27 mouse cellular contexts compared by ENCODE assay signal in genomic region chr17:85941141-85941738, GRCm38 (mm10).
DNase-seq lines count a peak whose midpoint lies in the region; ATAC-seq and TF ChIP-seq lines count a peak whose summit lies in the region.
"Had no signal": no experiment of that assay in that cellular context is flagged by ENCODE, and none has a peak within 500 bp of the region (broad histone marks: within the 10 kb centered on the region; RNA-seq: fewer than 3 reads in every experiment).

No protein-coding gene starts in this region.

- no peak overlapping the region for H3K4me3 ChIP-seq in kidney, embryonic 15.5 days (replicated peaks)
- H3K4me3 ChIP-seq in CH12.LX (replicated peaks in 1 of 3; ENCODE audit: low read depth in 2 of 3, low read length in 2 of 3, poor library complexity in 1 of 3) = no peak overlapping the region
- H3K4me3 ChIP-seq in embryonic facial prominence, embryonic 14.5 days (ENCODE audit: low read depth, low read length) = no peak overlapping the region
- H3K4me3 ChIP-seq in limb, embryonic 14.5 days (replicated peaks; ENCODE audit: low read length) = no peak overlapping the region
- H3K4me3 ChIP-seq in heart, embryonic 11.5 days (ENCODE audit: low read depth, low read length) = no peak overlapping the region
- H3K4me3 ChIP-seq: forebrain, embryonic 10.5 days; forebrain, embryonic 15.5 days; gastrocnemius, adult 2 months; hindbrain, embryonic 10.5 days; hindbrain, embryonic 15.5 days; liver, embryonic 12.5 days; midbrain, embryonic 12.5 days; neural tube, embryonic 13.5 days had no signal

- DNase-seq in kidney, postnatal 36 days = no peak
- DNase-seq in CH12.LX (ENCODE audit: extremely low read depth) = no peak
- peak; percentile 86 for DNase-seq in embryonic facial prominence, embryonic 14.5 days (ENCODE audit: low spot score)
- DNase-seq in limb, embryonic 14.5 days (ENCODE audit: low spot score) = peak; percentile 84
- DNase-seq in left cerebral cortex, postnatal 4 days = no peak
- DNase-seq: adrenal gland, postnatal 10 days; cerebellum, adult 9-10 months; cerebellum, postnatal 36 days; gastrocnemius, adult 2 months; heart, postnatal 14 days; kidney, adult 11 months; liver, postnatal 0 days; lung, postnatal 36 days; right cerebral cortex, postnatal 4 days; thymus, adult 18-20 months; thymus, postnatal 25 days had no signal

- no peak for TF ChIP-seq EP300 in CH12.LX (IDR thresholded peaks at IDR 0.05; ENCODE audit: low read length)

- no peaks in the 10 kb centered on the region for H3K79me2 ChIP-seq in CH12.LX (replicated peaks; ENCODE audit: control insufficient read depth, extremely low read depth, insufficient read depth, poor library complexity, severe bottlenecking)

- intact Hi-C loops in left cerebral cortex, postnatal 4 days (cut with DNase I) = no loop called here

- H3K9me3 ChIP-seq in kidney, embryonic 15.5 days (replicated peaks) = no peaks in the 10 kb centered on the region
- peaks cover 11% of the 10 kb centered on the region for H3K9me3 ChIP-seq in CH12.LX (replicated peaks; ENCODE audit: low read length)
- no peaks in the 10 kb centered on the region for H3K9me3 ChIP-seq in embryonic facial prominence, embryonic 14.5 days (ENCODE audit: control insufficient read depth, low read length)
- no peaks in the 10 kb centered on the region for H3K9me3 ChIP-seq in limb, embryonic 14.5 days (ENCODE audit: control insufficient read depth, low read length)
- H3K9me3 ChIP-seq in heart, embryonic 11.5 days (replicated peaks; ENCODE audit: control insufficient read depth, low read length) = no peaks in the 10 kb centered on the region
- H3K9me3 ChIP-seq: forebrain, embryonic 15.5 days; hindbrain, embryonic 15.5 days; midbrain, embryonic 12.5 days; neural tube, embryonic 13.5 days had no signal

- ATAC-seq in kidney, embryonic 15.5 days (replicated peaks; ENCODE audit: low FRiP score) = 0 out of 2 replicates have a peak, but pooled peaks have one; percentile 36
- ATAC-seq in embryonic facial prominence, embryonic 14.5 days (ENCODE audit: low read depth) = peak; percentile 45; the same call in 1 of the 2 replicates
- peak; percentile 84 for ATAC-seq in limb, embryonic 14.5 days (ENCODE audit: low FRiP score, low read depth)
- no peak for ATAC-seq in heart, embryonic 11.5 days (replicated peaks; ENCODE audit: insufficient number of reproducible peaks, low FRiP score, low TSS enrichment)
- ATAC-seq: forebrain, embryonic 15.5 days; inflammation-experienced regulatory T-cells, adult 6 months; liver, embryonic 12.5 days had no signal

- TF ChIP-seq POLR2A in CH12.LX (IDR thresholded peaks at IDR 0.05; ENCODE audit: low read depth, low read length) = no peak
- no peak for TF ChIP-seq POLR2A in limb, embryonic 14.5 days (IDR thresholded peaks at IDR 0.05; ENCODE audit: borderline replicate concordance, extremely low read depth, insufficient read depth, insufficient read length)

- no peaks in the 10 kb centered on the region for H3K4me1 ChIP-seq in kidney, embryonic 15.5 days
- peaks cover 0 to 8% of the 10 kb centered on the region in 2 experiments; a peak in 1 of 4 replicates for H3K4me1 ChIP-seq in CH12.LX (ENCODE audit: control insufficient read depth in 1 of 2, insufficient read depth in 2 of 2)
- H3K4me1 ChIP-seq in embryonic facial prominence, embryonic 14.5 days (ENCODE audit: control insufficient read depth, insufficient read depth, low read length) = peaks cover 4% of the 10 kb centered on the region
- H3K4me1 ChIP-seq in limb, embryonic 14.5 days (ENCODE audit: control insufficient read depth, insufficient read depth, low read length) = peaks cover 21% of the 10 kb centered on the region
- H3K4me1 ChIP-seq in heart, embryonic 11.5 days (ENCODE audit: control insufficient read depth, insufficient read depth, low read length) = peaks cover 3% of the 10 kb centered on the region; the same call in 1 of the 2 replicates
- H3K4me1 ChIP-seq: liver, embryonic 12.5 days had no signal

- in situ Hi-C loops in CH12.LX (cut with MboI; ENCODE audit: low pct_ligation_motif_present, low pct_unique_long_range_greater_than_20kb, low sequenced_read_pairs) = no loop called here

- peaks cover 30% of the 10 kb centered on the region for H3K27me3 ChIP-seq in kidney, embryonic 15.5 days
- H3K27me3 ChIP-seq in CH12.LX (replicated peaks) = no peaks in the 10 kb centered on the region
- no peaks in the 10 kb centered on the region for H3K27me3 ChIP-seq in embryonic facial prominence, embryonic 14.5 days (replicated peaks; ENCODE audit: control insufficient read depth, insufficient read depth, low read length)
- H3K27me3 ChIP-seq in limb, embryonic 14.5 days (ENCODE audit: control insufficient read depth, insufficient read depth, low read length) = 0 out of 2 replicates have a peak, but pooled peaks cover 2% of the 10 kb centered on the region
- peaks cover 7% of the 10 kb centered on the region for H3K27me3 ChIP-seq in heart, embryonic 11.5 days (ENCODE audit: control insufficient read depth, insufficient read depth, low read length)
- H3K27me3 ChIP-seq: forebrain, embryonic 15.5 days; midbrain, embryonic 12.5 days had no signal

- H3K27ac ChIP-seq in kidney, embryonic 15.5 days = peak overlapping the region; percentile 52
- H3K27ac ChIP-seq in CH12.LX (ENCODE audit: insufficient read depth, low read depth) = no peak overlapping the region
- H3K27ac ChIP-seq in embryonic facial prominence, embryonic 14.5 days (replicated peaks; ENCODE audit: low read depth, low read length) = peak overlapping the region; percentile 76
- peak overlapping the region; percentile 66 for H3K27ac ChIP-seq in limb, embryonic 14.5 days (replicated peaks; ENCODE audit: low read depth, low read length)
- H3K27ac ChIP-seq in heart, embryonic 11.5 days (ENCODE audit: low read depth, low read length) = no peak overlapping the region
- H3K27ac ChIP-seq: forebrain, embryonic 10.5 days; forebrain, embryonic 15.5 days; gastrocnemius, adult 2 months; hindbrain, embryonic 10.5 days; hindbrain, embryonic 15.5 days; liver, embryonic 12.5 days; midbrain, embryonic 12.5 days; neural tube, embryonic 13.5 days; stomach, postnatal 0 days had no signal

- no peaks in the 10 kb centered on the region for H3K36me3 ChIP-seq in kidney, embryonic 15.5 days
- H3K36me3 ChIP-seq in CH12.LX (replicated peaks in 1 of 2; ENCODE audit: control insufficient read depth in 1 of 2, insufficient read depth in 1 of 2, low read length in 1 of 2) = no peaks in the 10 kb centered on the region
- H3K36me3 ChIP-seq in embryonic facial prominence, embryonic 14.5 days (ENCODE audit: control insufficient read depth, insufficient read depth, low read length) = no peaks in the 10 kb centered on the region
- H3K36me3 ChIP-seq in limb, embryonic 14.5 days (ENCODE audit: control insufficient read depth, insufficient read depth, low read length) = no peaks in the 10 kb centered on the region
- H3K36me3 ChIP-seq in heart, embryonic 11.5 days (ENCODE audit: control insufficient read depth, insufficient read depth, low read length) = no peaks in the 10 kb centered on the region
- H3K36me3 ChIP-seq: forebrain, embryonic 10.5 days; forebrain, embryonic 15.5 days; hindbrain, embryonic 10.5 days; hindbrain, embryonic 15.5 days; liver, embryonic 12.5 days; midbrain, embryonic 12.5 days; neural tube, embryonic 13.5 days had no signal

- no peak for TF ChIP-seq RAD21 in CH12.LX (IDR thresholded peaks at IDR 0.05; ENCODE audit: low read depth, low read length)

- 46% methylated on average over 8 of the region's 8 CpGs for WGBS in kidney, embryonic 15.5 days
- WGBS in embryonic facial prominence, embryonic 14.5 days = 43% methylated on average over 8 of the region's 8 CpGs
- 24% methylated on average over 8 of the region's 8 CpGs for WGBS in limb, embryonic 14.5 days
- WGBS in heart, embryonic 11.5 days (ENCODE audit: insufficient replicate concordance) = 75% methylated on average over 8 of the region's 8 CpGs

- no peak overlapping the region for H3K4me2 ChIP-seq in kidney, embryonic 15.5 days
- no peak overlapping the region for H3K4me2 ChIP-seq in CH12.LX (ENCODE audit: insufficient read depth, low read depth, poor library complexity, severe bottlenecking)
- no peak overlapping the region for H3K4me2 ChIP-seq in embryonic facial prominence, embryonic 14.5 days (ENCODE audit: low read depth, low read length)
- H3K4me2 ChIP-seq in limb, embryonic 14.5 days (replicated peaks; ENCODE audit: low read depth, low read length, severe bottlenecking) = peak overlapping the region; percentile 19; the same call in 1 of the 2 replicates
- no peak overlapping the region for H3K4me2 ChIP-seq in heart, embryonic 11.5 days
- H3K4me2 ChIP-seq: forebrain, embryonic 15.5 days; hindbrain, embryonic 15.5 days; liver, embryonic 12.5 days; midbrain, embryonic 12.5 days; neural tube, embryonic 13.5 days had no signal

- no peak for TF ChIP-seq CTCF in CH12.LX (conservative IDR thresholded peaks at IDR 0.05 in 1 of 2, IDR thresholded peaks at IDR 0.05 in 1 of 2; ENCODE audit: low read depth in 2 of 2, low read length in 2 of 2)

- dilution Hi-C loops in CH12.LX (cut with MboI; ENCODE audit: extremely low pct_ligation_motif_present, extremely low pct_unique_long_range_greater_than_20kb, low sequenced_read_pairs) = no loop called here

- no peak overlapping the region for H3K9ac ChIP-seq in kidney, embryonic 15.5 days
- H3K9ac ChIP-seq in CH12.LX (ENCODE audit: insufficient read depth, low read depth) = no peak overlapping the region
- H3K9ac ChIP-seq in embryonic facial prominence, embryonic 14.5 days (ENCODE audit: low read depth, low read length) = no peak overlapping the region
- H3K9ac ChIP-seq in limb, embryonic 14.5 days (ENCODE audit: low read depth, low read length, severe bottlenecking) = no peak overlapping the region
- no peak overlapping the region for H3K9ac ChIP-seq in heart, embryonic 11.5 days (ENCODE audit: low read depth, low read length)
- H3K9ac ChIP-seq: forebrain, embryonic 15.5 days; hindbrain, embryonic 15.5 days; liver, embryonic 12.5 days; liver, postnatal 0 days; midbrain, embryonic 12.5 days; neural tube, embryonic 13.5 days had no signal

TF ChIP-seq in CH12.LX, 34 proteins besides CTCF, POLR2A, EP300 and RAD21:
- TF ChIP-seq JUN (IDR thresholded peaks at IDR 0.05; ENCODE audit: insufficient read depth, low read depth, low read length) = peak; percentile 21; the same call in 1 of the 2 replicates
- TF ChIP-seq TBP (conservative IDR thresholded peaks at IDR 0.05; ENCODE audit: low read depth, low read length) = no peak
- peak; percentile 75 for TF ChIP-seq JUND (conservative IDR thresholded peaks at IDR 0.05; ENCODE audit: low read depth, low read length)

Comparison
In these comparisons a context has a peak if more than half of its experiments do, and no peak if none do; other contexts are left out.
1. H3K27ac ChIP-seq: peak in kidney, embryonic 15.5 days (single experiment), embryonic facial prominence, embryonic 14.5 days (single experiment) and limb, embryonic 14.5 days (single experiment); none in CH12.LX (single experiment) and heart, embryonic 11.5 days (single experiment).
2. DNase-seq: peak in embryonic facial prominence, embryonic 14.5 days (single experiment) and limb, embryonic 14.5 days (single experiment); none in kidney, postnatal 36 days (0 of 2), CH12.LX (single experiment) and left cerebral cortex, postnatal 4 days (single experiment).